Mouse (Mus musculus): ENCODE data around the gene Smn1. TPM values are rescaled to one million over a fixed set of nuclear protein-coding genes. Genes with fewer than 3 reads are reported as not detected.

The Smn1 gene
- total RNA-seq, 2 experiments from 2014 or later: 31.8 to 40.8 TPM

Other genes with a start within 250 kb of the Smn1 start
- 1 to 10 TPM; 6.0 to 6.2 TPM for gene Cartpt, start 223.8 kb upstream of the Smn1 start, total RNA-seq (2021)
- gene Mccc2, start 109.2 kb upstream of the Smn1 start, total RNA-seq (2021): 10 to 100 TPM; 60.4 to 82.2 TPM
- 10 to 100 TPM; 25.4 to 38.1 TPM for gene Bdp1, start 20.8 kb upstream of the Smn1 start, total RNA-seq (2021)
- gene Serf1, start 16.8 kb upstream of the Smn1 start, total RNA-seq (2021): 10 to 100 TPM; 13.9 to 21.7 TPM
- gene Naip2, start 77.2 kb downstream of the Smn1 start, total RNA-seq (2021): 1 to 10 TPM; 1.6 to 1.7 TPM
- gene Naip5, start 121.5 kb downstream of the Smn1 start, total RNA-seq (2021): 1 to 10 TPM; 1.3 to 9.1 TPM
- under 1 TPM; 0.13 to 0.33 TPM for gene Naip6, start 192.8 kb downstream of the Smn1 start, total RNA-seq (2021)

All from adrenal gland, postnatal 36 days (tissue).